Mouse (Mus musculus) CD4-positive helper T cell, adult 2 months (primary cell): Measurements from ENCODE around the gene Pla2r1.

Experiments
- DNase-seq: peaks from one replicate; pipeline ENCODE4 v3.0.0-alpha.2; 2012; ENCODE audit warnings: low read depth, missing footprints, low spot score

Gene Pla2r1

DNA sequence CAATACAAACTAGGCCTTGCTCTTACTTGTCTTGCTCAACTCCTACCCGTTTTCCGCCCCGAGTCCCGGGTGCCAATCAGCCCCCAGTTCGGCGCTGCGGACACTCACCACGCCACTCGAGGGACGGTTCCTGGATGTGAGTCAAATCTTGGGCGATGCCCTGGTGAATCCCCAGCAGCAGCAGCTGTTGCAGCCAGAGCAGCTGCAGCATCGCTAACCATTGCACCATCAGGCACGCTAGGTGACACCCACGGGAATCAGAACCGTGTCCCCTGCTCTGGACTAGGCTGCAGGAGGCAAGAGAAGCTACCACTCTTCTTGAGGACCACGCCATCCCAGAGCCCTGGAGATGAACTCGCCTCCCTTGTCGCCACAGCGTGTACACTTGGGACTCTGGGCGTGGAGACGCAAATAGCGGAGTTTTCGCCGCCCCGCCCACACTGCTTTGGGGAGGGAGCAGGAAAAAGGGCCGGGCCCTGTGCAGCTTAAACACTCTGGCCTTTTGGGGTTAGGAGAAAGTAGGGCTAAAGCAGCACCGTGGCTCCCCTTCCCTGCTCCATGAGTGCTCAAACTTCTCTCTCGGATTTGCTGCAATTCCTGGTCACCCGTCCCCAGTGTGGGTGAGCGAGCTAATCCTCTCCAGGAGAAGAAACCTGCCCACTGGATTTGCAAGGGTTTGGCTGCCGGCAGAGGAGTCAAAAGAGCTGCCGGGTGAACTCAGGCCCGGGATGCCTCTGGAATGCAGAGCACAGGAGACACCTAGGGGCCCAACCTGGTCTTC, at the start of gene Pla2r1:
TSS of gene Pla2r1 (minus strand) at position 407 of the 781 bp plus-strand sequence.
- peak; percentile 11 for DNase-seq

DNA sequence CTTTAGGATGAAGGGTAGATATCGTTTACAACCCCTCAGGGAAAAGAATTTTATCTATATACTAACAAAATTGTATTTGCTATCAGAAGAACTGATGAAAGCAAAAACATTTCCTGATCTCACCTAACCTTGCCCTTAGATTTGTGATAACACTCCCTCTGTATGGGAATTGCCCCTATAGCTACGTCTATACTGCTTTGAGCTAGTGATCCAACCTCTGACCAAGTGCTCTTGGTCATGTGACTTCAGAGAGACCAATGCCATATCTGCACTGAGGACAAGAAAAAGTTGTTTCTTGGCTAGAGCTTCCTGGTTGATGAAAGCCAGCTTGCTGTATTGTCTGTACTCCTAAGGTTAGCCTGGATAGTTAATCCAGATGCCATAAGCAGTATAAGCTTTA, 48.2 kb upstream of the Pla2r1 start:
- DNase-seq = no peak

DNA sequence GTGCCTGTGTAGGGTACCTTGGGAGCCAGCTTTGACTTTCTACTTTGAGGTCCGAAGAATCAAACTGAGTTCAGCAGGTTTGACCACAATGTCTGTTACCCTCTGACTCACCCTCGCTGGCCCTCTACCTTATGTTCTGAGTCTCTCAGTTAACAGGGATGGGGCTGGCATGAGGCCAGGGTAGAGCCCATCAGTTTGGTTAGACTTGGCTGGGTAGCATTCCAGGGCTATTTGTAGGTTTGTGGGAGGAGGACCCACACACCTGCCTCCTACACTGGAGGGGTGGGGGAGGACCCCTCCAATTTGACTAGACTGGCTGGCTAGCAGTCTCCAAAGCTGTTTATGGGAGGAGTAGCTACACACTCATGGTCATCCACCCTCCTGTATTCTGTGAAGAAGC, 47.8 kb upstream of the Pla2r1 start:
- no peak for DNase-seq

DNA sequence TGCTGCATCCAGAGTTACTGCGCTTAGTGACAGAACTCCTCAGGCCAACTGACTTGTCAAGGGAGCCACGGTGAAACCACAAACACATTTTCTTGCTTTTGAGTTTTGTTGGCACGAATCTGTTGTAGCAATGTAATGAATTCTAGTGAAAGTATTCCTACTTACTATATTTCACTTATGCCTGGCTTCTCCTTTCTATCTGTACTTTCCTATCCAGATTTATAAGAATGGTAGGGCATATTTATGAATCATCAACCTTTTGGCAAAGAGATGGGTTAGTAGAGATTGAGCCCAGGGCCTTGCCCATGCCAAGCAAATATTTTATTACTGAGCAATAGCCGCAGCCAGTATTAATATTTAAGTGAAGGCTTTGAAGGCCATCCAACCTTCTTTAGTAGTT, 30.3 kb upstream of the Pla2r1 start:
- DNase-seq = no peak

DNA sequence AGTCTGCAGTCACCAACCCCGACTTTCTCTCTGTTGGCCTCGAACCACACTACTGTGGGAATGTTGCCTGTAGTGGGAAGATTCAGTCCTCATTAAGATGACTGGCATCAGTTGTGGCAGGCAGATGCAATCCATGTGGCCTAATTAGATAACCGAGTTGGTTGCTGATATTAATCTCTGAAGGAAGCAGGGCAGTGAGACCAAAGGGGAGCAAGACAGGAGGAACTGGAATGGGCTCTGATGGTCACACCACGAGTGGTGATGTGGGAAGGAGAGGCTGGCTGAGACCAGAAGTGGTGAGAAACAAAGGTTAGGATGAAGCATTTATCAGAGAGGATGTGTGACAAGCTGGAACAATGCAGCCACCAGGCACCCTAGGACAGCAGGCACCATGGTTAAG, 1.5 kb upstream of the Pla2r1 start:
- no peak for DNase-seq

DNA sequence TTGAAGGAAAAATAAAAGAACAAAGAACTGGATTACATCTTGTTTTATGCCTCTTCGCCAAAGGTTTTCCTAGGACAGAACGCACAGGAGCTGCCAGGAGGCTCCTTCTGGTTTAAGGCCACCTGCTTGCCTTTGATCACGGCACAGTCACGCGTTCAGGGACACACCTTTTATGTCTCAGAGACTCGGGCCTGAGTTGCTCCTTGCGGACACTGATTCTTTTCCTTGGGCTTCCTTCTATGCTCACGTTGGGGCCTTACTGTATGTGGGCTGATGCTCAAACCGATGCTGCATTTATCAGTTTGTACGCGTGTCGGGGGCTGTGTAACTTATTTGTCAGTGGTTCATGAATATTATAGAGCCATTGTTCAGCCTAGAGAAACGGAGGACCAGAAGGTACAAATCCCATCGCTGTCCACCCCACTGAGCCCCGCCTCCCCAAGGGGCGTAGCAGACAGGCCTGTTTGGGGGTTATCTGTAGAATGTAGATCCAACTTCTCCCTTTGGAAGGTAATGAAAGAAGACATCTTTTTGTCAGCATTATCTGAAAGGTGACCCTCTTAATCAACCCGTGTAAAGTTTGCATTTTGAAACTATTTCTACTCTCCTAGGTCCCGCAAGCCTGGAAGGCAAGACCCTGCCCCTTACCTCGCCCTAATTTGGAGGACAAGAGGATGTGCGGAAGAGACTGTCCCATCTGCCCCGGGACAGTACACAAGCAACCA, 769 bp downstream of the Pla2r1 start:
- no peak for DNase-seq

DNA sequence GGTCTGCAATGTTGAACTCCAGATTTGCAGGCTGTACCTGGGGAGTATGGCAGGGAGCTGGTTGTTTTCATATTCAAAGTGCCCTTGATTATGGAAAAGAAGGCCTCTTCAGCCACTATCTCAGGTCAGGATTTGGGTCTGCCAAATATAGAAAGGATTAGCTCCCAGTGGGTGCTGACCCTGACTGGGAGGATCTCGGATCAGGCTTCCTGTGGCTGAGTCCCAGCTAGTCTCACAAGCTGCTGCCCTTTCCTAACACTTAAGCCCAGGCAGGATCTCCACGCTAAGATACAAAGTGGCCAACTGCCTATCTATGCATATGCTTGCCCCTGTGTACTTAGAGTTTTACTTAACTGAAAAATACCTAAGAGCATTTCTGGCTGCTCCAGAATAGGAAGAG, 1.4 kb downstream of the Pla2r1 start:
- no peak for DNase-seq

DNA sequence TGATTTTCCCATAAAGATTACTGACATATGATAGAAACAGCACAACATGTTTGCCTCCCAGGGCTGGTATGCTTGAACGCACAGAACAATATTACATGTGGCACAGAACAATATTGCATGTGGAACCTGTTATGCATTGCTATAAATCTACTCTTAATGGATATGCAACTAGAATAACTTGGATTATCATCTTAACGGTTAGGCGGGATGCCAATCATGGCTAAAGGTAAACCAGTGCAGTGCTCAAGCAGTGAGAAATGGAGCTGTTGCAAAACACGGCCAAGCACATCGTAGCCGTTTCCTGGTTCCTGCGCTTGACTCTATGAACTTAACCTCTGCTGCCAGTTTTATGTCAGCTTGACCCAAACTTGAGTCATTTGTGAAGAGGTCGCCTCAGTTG, 2.6 kb downstream of the Pla2r1 start:
- DNase-seq = no peak

DNA sequence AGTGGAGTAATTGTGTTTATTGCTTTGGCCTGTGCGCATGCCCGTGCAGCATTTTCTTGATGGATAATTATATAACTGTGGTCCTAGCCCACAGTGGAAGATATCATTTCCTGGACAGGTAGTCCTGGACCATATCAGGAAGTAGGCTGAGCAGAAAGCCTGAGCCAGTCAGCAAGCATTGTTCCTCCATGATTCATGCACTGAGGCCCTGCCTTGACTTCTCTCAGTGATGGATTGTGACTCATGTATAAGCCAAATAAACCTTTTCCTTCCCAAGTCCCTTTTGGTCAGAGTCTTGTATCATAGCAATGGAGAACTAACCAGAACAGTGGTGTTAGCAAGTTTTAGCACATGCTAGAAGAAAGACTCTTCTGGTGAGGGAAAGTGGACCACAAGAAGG, 3.3 kb downstream of the Pla2r1 start:
- no peak for DNase-seq

DNA sequence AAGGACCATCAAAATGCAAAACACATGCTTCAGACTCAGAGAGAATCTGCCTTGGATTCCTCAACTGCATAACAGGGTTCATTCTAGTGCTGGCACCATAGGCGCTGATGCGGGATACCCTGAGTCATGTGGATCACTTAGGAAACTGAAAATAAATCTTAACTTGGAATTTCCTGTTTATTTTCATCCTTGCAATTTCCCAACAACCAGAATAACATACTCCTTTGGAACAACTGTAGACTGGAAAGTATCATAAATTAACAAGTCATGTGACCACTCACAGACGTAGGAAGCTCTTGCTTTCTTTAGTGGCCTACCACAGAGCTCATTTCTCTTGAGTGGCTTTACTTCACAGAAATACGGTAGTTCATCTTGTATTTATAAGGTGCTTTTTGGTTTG, 7.0 kb downstream of the Pla2r1 start:
- DNase-seq = no peak

DNA sequence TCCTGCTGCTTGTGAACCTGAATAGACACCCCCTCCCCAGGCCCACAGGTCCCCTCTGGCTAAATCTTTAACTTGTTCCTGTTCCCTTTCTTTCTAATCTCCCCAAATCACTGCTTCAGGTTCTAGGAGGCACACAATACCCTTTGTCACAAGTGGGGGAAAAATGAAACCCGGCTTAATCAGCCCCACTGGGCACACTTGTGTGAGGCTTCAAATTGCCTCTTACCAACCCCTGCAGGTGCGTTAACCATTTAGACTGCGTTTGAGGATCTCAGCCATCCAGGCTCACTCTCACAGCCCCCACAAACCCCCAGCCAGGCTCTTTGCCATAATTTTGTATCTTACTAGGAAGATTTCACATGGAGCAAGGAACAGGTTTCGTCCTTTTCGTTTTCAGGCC, 9.1 kb downstream of the Pla2r1 start:
- no peak for DNase-seq

DNA sequence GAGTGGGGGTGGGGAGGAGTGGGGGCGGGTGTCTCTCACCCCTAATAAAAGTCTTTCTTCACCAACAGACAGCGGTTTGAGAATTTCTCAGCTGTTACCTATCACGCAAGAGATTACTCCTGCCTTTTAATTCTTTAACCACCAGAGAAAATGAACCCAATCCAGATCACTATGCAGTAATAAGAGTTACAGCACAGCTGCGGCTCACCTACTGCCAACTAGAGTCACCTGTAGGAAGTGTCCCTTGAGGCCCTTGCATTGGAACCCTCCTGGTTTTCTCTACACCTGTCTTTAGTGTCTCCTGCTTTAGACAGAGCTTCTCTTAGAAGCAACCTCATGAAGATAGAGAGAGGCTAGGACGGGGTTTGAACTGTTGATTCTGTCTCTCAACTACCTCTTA, 11.4 kb downstream of the Pla2r1 start:
- no peak for DNase-seq

DNA sequence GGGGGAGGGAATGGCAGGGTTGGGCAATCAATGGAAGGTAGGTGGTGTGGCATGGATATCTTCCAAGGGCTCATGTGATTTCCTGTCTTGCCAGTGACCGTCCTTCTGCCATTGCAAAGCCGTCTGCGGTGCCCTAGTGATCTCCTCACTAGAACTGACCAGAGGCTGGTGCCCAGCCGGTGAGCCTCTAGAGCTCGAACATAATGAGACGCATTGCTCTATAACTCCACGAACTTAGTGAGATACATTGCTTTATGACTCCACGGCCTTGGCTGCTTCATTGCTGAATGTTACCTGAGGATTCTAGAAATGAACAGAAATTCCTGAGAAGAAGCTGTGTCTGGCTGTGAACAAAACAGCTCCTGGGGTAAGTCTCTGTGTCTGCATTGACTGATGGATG, 12.8 kb downstream of the Pla2r1 start:
- DNase-seq = no peak

DNA sequence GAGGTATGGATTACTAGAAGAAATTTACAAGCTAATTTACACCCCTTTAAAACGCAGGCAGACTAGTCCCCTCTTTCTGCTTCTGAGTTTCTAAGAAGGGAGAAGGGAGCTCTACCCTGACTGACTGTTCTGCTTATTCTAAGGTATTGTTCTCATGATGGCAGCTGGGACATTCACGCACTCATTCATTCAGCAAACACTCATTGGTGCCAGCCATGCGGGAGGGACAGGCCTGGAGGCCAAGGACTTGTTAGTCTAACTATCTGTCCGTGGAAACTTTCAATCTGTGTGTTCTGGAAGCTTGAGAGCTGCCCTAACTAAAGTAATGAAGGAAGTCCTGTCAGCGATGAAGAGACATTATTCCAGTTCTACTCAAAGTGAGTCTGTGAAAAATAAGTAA, 14.4 kb downstream of the Pla2r1 start:
- no peak for DNase-seq

DNA sequence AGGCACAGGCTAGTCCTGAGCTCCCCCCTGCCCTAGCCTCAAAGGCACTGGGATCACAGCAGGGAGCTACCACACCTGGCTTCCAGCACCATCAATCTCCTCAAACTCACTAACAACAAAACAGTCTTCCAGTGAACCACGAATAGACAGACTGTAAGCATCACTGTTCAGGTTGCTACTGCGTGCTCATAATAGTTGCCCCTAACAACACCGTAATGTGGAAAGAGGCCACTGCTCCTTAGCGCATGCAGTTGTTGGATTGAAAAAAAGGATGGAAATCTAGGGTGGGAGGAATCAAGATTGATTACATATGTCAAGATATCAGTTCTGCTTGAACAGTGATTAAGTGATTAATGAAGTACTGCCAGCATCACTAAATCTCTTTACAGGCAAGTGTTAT, 14.8 kb downstream of the Pla2r1 start:
- no peak for DNase-seq

DNA sequence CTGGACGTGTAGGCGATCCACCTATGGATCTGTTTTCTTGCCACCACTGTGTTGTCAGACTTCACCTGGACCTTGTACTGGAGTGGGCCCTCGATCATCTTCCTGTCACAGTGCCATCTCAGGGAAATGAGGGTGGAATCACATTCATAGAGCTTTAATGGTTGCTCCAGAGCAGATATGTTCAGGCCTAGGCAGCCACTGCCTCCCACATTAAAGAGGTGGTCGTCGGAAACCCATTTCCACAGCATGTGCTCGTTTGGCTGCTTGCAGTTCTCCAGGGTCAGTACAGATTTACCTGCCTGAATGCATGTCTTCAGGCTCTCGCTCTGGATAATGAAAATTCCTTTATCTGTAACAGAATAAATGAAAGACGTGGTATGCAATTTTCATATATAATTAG, 18.4 kb downstream of the Pla2r1 start:
- no peak for DNase-seq

DNA sequence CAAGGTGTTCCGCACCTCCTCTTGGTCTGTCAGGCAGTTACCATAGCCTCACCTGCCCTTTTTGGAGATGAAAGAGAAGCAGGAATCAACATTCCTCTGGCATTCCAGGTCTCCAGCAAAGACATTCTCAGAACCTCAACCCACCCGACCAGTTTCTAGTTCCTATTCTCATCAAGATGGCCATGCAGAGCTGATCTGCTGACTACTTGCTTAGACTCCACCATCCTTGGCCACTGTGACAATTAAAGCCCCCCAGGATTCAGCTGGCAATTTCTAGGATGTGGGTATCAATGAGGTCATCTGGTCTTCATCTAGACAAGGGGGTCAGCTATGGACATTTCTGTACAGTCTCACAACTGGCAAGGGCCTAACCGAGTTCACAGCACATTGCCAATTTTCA, 20.1 kb downstream of the Pla2r1 start:
- no peak for DNase-seq

DNA sequence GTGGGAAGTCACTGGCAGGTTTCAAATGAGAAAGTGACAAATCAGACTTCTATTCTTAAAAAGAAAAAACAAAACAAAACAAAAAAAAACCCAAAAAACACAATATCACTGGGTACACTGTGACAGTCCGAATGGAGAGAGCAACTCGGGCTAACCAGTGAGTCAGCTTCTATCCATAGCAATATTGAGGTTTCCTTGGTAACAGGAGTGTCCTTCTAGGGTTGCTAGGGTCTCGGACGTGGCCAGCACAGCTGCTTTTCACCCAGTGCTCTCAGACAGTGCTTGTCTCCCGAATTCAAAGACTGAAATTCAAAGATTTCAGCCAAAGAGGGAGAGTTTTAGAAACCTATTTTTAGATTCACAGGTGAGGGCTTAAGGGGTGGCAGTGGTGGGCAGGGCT, 20.6 kb downstream of the Pla2r1 start:
- no peak for DNase-seq

DNA sequence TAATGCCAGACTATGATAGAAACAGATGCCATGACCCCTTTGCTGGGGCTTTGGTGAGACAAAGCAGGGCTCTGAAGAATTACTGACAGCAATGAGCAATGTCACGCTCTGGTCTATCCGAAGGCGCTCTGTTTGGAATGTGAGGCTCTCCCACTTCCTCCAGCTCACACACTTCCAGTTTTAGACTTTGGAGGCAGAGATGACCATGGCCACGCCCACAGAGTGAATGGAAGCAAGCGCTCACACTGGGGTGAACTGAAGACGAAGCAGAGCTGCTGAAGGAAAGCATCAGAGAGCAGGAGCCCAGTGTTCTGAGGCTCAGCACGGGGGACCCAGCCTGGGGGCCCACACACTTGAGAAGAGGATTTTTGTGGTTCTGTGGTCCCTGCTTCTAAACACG, 37.3 kb downstream of the Pla2r1 start:
- DNase-seq = no peak

DNA sequence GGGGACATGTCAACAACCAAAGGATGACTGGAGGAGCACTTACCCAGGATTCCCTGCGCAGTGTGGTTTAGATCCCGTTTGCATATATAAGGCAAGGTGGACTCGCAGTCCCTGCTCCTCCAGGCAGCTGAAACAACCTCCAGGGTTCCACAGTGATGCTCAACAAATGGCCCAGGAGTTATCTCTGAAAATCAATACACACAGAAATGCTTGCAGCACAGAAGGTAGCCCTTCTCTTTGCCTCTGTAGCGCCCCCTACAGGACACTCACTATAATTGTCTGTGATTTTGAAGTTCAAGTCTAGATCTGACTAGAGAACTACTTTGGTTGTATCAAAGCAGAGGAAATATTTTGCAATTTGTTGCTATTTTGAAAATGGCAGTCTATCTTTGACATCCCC, 38.2 kb downstream of the Pla2r1 start:
- no peak for DNase-seq

DNA sequence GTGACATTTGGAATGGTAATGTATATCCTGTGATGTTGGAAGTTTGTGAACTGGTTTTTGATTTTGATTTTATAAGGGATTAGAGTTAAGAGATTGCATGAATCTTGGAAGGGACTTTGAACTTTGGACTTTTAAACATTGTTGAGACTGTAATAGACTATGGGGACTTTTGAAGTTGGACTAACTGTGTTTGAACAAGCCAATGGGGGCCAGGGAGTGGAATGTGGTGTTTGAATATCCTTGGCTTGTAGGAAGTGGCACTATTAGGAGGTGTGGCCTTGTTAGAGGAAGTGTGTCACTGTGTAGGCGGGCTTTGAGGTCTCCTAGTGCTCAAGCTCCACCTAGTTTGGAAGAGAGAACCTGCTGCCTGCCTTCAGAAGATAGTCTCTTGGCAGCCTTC, 42.4 kb downstream of the Pla2r1 start:
- no peak for DNase-seq

DNA sequence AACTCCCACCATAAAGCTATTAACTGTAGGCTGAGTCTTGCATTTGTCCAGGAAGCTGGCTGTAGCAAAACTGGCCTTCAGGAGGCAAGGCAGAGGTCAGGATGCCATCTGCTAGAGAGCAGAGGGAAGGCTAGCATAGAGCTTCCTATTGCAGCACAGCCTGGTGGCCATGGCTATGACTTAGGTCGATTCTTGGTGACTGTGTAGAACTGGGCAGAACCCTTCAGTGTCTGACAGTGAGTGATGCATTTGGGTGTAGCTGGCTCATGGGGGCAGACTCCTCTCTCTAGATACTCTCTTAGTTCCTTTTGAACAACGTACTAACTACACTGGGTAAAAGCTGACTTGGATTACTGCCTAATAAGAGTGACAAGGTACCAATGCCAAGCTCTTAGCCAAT, 48.0 kb downstream of the Pla2r1 start:
- no peak for DNase-seq

DNA sequence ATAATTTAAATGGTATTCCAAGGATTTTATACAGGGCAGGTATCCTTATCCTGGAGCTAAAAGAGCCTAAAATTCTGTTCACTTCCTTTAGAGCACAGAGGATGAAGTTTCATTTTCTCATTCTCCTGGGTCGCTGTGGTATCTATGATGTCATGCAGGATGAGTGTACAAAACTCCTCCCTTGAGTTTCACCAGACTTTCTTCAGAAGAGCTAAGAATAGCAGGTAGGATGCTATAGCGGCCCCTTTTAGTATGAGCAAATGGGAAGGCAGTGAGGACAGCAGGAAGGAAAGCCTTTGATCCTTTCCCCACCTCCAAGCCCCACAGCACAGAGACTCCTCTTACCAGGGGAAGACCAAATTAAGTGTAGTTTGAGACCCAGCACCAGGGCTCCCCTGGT, 48.4 kb downstream of the Pla2r1 start:
- DNase-seq = peak; percentile 20
